Mouse (Mus musculus) MEL (cell line): Measurements from ENCODE around the gene Ywhah.
"Not testable (repeated sequence)": the region's sequence is repeated elsewhere in the genome, so short reads cannot be mapped to it uniquely, and the experiment has no call there.

Source experiments
- CHD2 ChIP-seq: IDR thresholded peaks from 2 replicates; pipeline ENCODE4 v1.6.1; 2011; ENCODE audit warnings: low read length, improper control_type of control experiment
- HCFC1 ChIP-seq: IDR thresholded peaks from 2 replicates; pipeline ENCODE4 v1.6.1; 2012; ENCODE audit warnings: low read depth, mild to moderate bottlenecking, inconsistent platforms, low read length, improper control_type of control experiment, moderate library complexity
- MYC ChIP-seq: IDR thresholded peaks from 2 replicates; pipeline ENCODE4 v1.6.1; 2011; ENCODE audit warnings: low read depth, mild to moderate bottlenecking, low read length, improper control_type of control experiment, moderate library complexity
- POLR2A ChIP-seq, 2 experiments: IDR thresholded peaks; 2 replicates each; pipeline ENCODE4 v1.6.1; 2011 to 2012; ENCODE audit warnings: low read length in 2 of 2, mild to moderate bottlenecking in 2 of 2, control low read depth in 1 of 2, improper control_type of control experiment in 1 of 2, low read depth in 1 of 2, moderate library complexity in 1 of 2; ENCODE audit not compliant: control insufficient read depth in 1 of 2, insufficient read depth in 1 of 2, poor library complexity in 1 of 2
- POLR2AphosphoS2 ChIP-seq: IDR thresholded peaks from 2 replicates; pipeline ENCODE4 v1.6.1; 2011; ENCODE audit warnings: low read length, improper control_type of control experiment
- TCF12 ChIP-seq: IDR thresholded peaks from 2 replicates; pipeline ENCODE4 v1.6.1; 2014; ENCODE audit warnings: low read depth, mild to moderate bottlenecking, inconsistent platforms, low read length, improper control_type of control experiment, moderate library complexity
- ZKSCAN1 ChIP-seq: IDR thresholded peaks from 2 replicates; pipeline ENCODE4 v1.6.1; 2012; ENCODE audit warnings: low read depth, mild to moderate bottlenecking, inconsistent platforms, low read length, improper control_type of control experiment, moderate library complexity

DNA sequence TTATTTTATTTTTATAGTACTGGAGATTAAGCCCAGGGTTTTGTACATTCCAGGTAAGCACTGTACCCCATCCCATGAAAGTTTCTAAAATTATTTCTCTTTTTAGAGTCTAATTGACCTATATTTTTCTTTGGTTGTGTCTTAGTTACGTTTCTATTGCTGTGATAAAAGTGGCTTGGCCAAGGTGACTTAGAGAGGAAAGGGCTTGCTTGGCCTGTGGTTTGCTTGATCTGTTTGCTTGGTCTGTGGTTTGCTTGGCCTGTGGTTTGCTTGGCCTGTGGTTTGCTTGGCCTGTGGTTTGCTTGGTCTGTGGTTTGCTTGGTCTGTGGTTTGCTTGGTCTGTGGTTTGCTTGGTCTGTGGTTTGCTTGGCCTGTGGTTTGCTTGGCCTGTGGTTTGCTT is 22.1 kb downstream of the Ywhah start:
- not testable (repeated sequence) for TF ChIP-seq POLR2AphosphoS2; POLR2A (IDR thresholded peaks at IDR 0.05; ENCODE audit: control insufficient read depth in 1 of 2, insufficient read depth in 1 of 2, low read depth in 1 of 2, low read length in 2 of 2, poor library complexity in 1 of 2); MYC; TCF12; ZKSCAN1; HCFC1; CHD2
